Mouse (Mus musculus) liver, postnatal 0 days (tissue): ENCODE measurements at regions not wholly inside any gene's neighbourhood (a gene's known extent, or its start where the extent isn't known, plus 50 kb on each side); places are given as distances from the start of the nearest gene placed in this dataset.

Source experiments
- ATAC-seq: fragments of 200-750 bp; cut with Nextera tagmentation; 2 replicates; pipeline ENCODE4 v1.8.0; 2017; ENCODE audit warnings: mild to moderate bottlenecking, moderate library complexity
- DNase-seq: peaks from one replicate; pipeline ENCODE4 v3.0.0-alpha.2; 2016
- H3K27ac ChIP-seq: fragments of 300-500 bp; sonication (generic); 2 replicates; pipeline ENCODE4 v1.5.1; 2014; ENCODE audit warnings: antibody characterized with exemption, moderate library complexity, mild to moderate bottlenecking, low read depth
- H3K27me3 ChIP-seq: fragments of 300-500 bp; sonication (generic); 2 replicates; pipeline ENCODE4 v1.6.1; 2014; ENCODE audit warnings: low read length, control low read depth, mixed read lengths; ENCODE audit not compliant: insufficient read depth
- H3K36me3 ChIP-seq: fragments of 300-500 bp; sonication (generic); replicated peaks from 2 replicates; pipeline ENCODE4 v1.6.1; 2014; ENCODE audit warnings: mild to moderate bottlenecking, control low read depth, low read length, moderate library complexity, mixed read lengths; ENCODE audit not compliant: insufficient read depth
- H3K4me1 ChIP-seq: fragments of 300-500 bp; sonication (generic); 2 replicates; pipeline ENCODE4 v1.6.1; 2014; ENCODE audit warnings: antibody characterized with exemption, mild to moderate bottlenecking, control low read depth; ENCODE audit not compliant: insufficient read depth
- H3K4me2 ChIP-seq: fragments of 300-500 bp; sonication (generic); 2 replicates; pipeline ENCODE4 v1.6.1; 2014; ENCODE audit warnings: low read depth, mild to moderate bottlenecking, low read length, moderate library complexity, mixed read lengths
- H3K4me3 ChIP-seq: fragments of 300-500 bp; sonication (generic); 2 replicates; pipeline ENCODE4 v1.5.1; 2014; ENCODE audit warnings: low read depth, low read length
- H3K9ac ChIP-seq: fragments of 300-500 bp; sonication (generic); replicated peaks from 2 replicates; pipeline ENCODE4 v1.6.1; 2014; ENCODE audit warnings: mild to moderate bottlenecking, moderate library complexity
- H3K9me3 ChIP-seq: fragments of 300-500 bp; sonication (generic); 2 replicates; pipeline ENCODE4 v1.6.1; 2016; ENCODE audit warnings: mild to moderate bottlenecking, control low read depth, low read length, mixed read lengths
- CTCF ChIP-seq: sonication (generic); IDR thresholded peaks from 2 replicates; pipeline ENCODE4 v1.5.1; 2016; ENCODE audit warnings: antibody characterized with exemption, low read depth
- EP300 ChIP-seq: IDR thresholded peaks from 2 replicates; pipeline ENCODE4 v1.6.1; 2016; ENCODE audit warnings: antibody characterized with exemption, low read depth, mild to moderate bottlenecking
- WGBS: fragments of 180-500 bp; shearing (Covaris S2); extraction: QIAGEN DNeasy Blood & Tissue Kit; methylation state at CpG from one replicate; pipeline ENCODE4 v1.1.7; 2014; ENCODE audit not compliant: insufficient replicate concordance; 5-methylcytosine and 5-hydroxymethylcytosine counted together

- DNase-seq (no peak), ATAC-seq (no peak)
- no peak overlapping the region for H3K4me3 ChIP-seq
- no peaks in the 10 kb centered on the region for H3K27me3 ChIP-seq
- no peak overlapping the region for H3K4me2 ChIP-seq
- 72% methylated on average over 3 of the region's 3 CpGs for WGBS
- no peaks in the 10 kb centered on the region for H3K36me3 ChIP-seq
- H3K9me3 ChIP-seq: no peaks in the 10 kb centered on the region
- TF ChIP-seq CTCF (no peak), EP300 (no peak)
- no peak overlapping the region for H3K27ac ChIP-seq
- no peak overlapping the region for H3K9ac ChIP-seq
- no peaks in the 10 kb centered on the region for H3K4me1 ChIP-seq
Measured at GRCm38 (mm10) chr3:21820051-21820598, 256.3 kb upstream of the Tbl1xr1 start.

- no peaks in the 10 kb centered on the region for H3K27me3 ChIP-seq
- H3K4me1 ChIP-seq: no peaks in the 10 kb centered on the region
- no peak overlapping the region for H3K4me3 ChIP-seq
- DNase-seq (no peak), ATAC-seq (no peak)
- TF ChIP-seq CTCF (no peak), EP300 (no peak)
- no peak overlapping the region for H3K9ac ChIP-seq
- no peak overlapping the region for H3K27ac ChIP-seq
- no peaks in the 10 kb centered on the region for H3K36me3 ChIP-seq
- H3K9me3 ChIP-seq: no peaks in the 10 kb centered on the region
- no peak overlapping the region for H3K4me2 ChIP-seq
- WGBS: 75% methylated on average over 4 of the region's 4 CpGs
Measured at GRCm38 (mm10) chr3:21822675-21823074, 253.8 kb upstream of the Tbl1xr1 start.

- H3K36me3 ChIP-seq: no peaks in the 10 kb centered on the region
- H3K9ac ChIP-seq: no peak overlapping the region
- H3K27me3 ChIP-seq: no peaks in the 10 kb centered on the region
- ATAC-seq (no peak), DNase-seq (no peak)
- no peak overlapping the region for H3K4me3 ChIP-seq
- no peaks in the 10 kb centered on the region for H3K4me1 ChIP-seq
- TF ChIP-seq EP300: no peak
- no peak for TF ChIP-seq CTCF
- H3K4me2 ChIP-seq: no peak overlapping the region
- H3K9me3 ChIP-seq: no peaks in the 10 kb centered on the region
- H3K27ac ChIP-seq: no peak overlapping the region
- WGBS: 79% methylated on average over 4 of the region's 4 CpGs
Measured at GRCm38 (mm10) chr3:21823331-21823730, 253.1 kb upstream of the Tbl1xr1 start.

- H3K4me2 ChIP-seq: no peak overlapping the region
- 71% methylated on average over 8 of the region's 8 CpGs for WGBS
Measured at GRCm38 (mm10) chr3:21824101-21824880, 252.2 kb upstream of the Tbl1xr1 start.

GRCm38 (mm10) chr3:21824913-21825610 is 251.4 kb upstream of the Tbl1xr1 start:
- H3K9ac ChIP-seq: no peak overlapping the region
- DNase-seq (no peak), ATAC-seq (no peak)

More at GRCm38 (mm10) chr3:21824101-21824880, 252.2 kb upstream of the Tbl1xr1 start:
- Histone ChIP-seq H3K36me3 (no peaks in the 10 kb centered on the region), H3K4me3 (no peak overlapping the region), H3K4me1 (no peaks in the 10 kb centered on the region), H3K9ac (no peak overlapping the region), H3K27ac (no peak overlapping the region), H3K27me3 (no peaks in the 10 kb centered on the region), H3K9me3 (no peaks in the 10 kb centered on the region)
- no peak for TF ChIP-seq CTCF
- TF ChIP-seq EP300: no peak
- DNase-seq (no peak), ATAC-seq (no peak)

GRCm38 (mm10) chr3:21827656-21828055 is 248.8 kb upstream of the Tbl1xr1 start:
- H3K4me2 ChIP-seq: no peak overlapping the region
- no peak overlapping the region for H3K27ac ChIP-seq
- no peaks in the 10 kb centered on the region for H3K4me1 ChIP-seq
- no peaks in the 10 kb centered on the region for H3K9me3 ChIP-seq
- no peak for TF ChIP-seq EP300
- no peak for TF ChIP-seq CTCF
- H3K9ac ChIP-seq: no peak overlapping the region
- no peaks in the 10 kb centered on the region for H3K36me3 ChIP-seq
- ATAC-seq (no peak), DNase-seq (no peak)
- H3K27me3 ChIP-seq: no peaks in the 10 kb centered on the region
- no peak overlapping the region for H3K4me3 ChIP-seq

More at GRCm38 (mm10) chr3:21824913-21825610, 251.4 kb upstream of the Tbl1xr1 start:
- TF ChIP-seq EP300 (no peak), CTCF (no peak)
- 62% methylated on average over 5 of the region's 5 CpGs for WGBS
- Histone ChIP-seq H3K4me3 (no peak overlapping the region), H3K9me3 (no peaks in the 10 kb centered on the region), H3K4me2 (no peak overlapping the region), H3K36me3 (no peaks in the 10 kb centered on the region), H3K27me3 (no peaks in the 10 kb centered on the region), H3K27ac (no peak overlapping the region), H3K4me1 (no peaks in the 10 kb centered on the region)
